Mouse (Mus musculus) ovary, postnatal 14 days (tissue): ENCODE measurements at regions not wholly inside any gene's neighbourhood (a gene's known extent, or its start where the extent isn't known, plus 50 kb on each side); places are given as distances from the start of the nearest gene placed in this dataset.

Experiments
- DNase-seq: peaks from one replicate; pipeline ENCODE4 v3.0.0; 2022; ENCODE audit warnings: low spot score

DNA sequence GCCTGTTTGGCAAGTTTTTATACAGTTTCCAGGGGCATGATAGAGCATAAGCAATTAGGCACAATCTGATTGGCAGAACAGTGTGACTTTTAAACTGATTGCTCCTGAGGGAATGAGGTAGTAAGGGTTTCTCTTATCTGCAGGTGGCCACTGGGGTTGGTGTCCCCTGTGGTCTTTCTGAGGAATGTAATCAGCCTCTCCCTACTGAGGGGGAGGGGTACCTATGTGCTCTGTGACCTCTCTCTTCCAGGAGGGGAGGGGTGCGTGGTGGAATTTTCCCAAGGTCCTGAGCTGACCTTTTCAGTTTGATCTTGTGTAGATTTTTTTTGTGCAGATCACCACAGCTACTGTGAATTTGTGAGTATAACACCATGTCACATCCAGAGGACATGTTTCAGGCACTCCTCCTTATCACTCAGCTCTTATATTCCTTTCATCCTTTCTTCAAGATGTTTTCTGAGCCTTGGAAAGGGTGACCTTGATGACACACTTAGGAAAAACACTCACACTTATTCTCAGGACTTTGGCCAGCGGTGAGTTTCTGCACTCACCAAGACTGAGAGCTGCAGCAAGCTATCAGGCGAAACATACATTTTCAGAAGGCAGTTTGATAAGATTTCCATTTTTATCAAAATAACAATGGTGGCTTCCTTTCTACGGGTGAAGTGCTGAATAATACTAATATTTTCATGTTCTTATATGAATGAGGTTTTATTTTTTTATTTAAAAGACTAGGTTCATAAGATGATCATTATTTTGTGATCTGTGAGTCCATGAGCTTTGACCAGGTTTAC is 238.7 kb upstream of the Mmadhc start:
- DNase-seq, result no peak

DNA sequence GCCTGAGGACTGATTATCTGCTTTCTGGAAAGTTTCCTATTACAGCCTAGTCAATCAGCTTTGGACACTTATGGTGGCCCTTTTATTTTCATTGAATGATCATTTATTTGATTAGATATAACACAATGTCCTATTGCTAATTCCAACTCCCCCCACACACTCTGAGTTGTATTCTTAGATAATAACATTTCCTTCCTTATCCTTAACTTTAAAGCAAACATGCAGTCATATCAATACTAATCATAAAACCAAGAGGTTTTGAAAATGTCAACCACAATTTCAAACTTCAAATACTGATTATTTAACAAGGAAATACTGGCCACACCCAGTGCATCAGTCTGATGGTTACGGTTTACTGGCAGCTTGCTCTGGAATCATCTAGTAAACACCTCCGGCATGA is 237.1 kb upstream of the Mmadhc start:
- DNase-seq, result no peak

DNA sequence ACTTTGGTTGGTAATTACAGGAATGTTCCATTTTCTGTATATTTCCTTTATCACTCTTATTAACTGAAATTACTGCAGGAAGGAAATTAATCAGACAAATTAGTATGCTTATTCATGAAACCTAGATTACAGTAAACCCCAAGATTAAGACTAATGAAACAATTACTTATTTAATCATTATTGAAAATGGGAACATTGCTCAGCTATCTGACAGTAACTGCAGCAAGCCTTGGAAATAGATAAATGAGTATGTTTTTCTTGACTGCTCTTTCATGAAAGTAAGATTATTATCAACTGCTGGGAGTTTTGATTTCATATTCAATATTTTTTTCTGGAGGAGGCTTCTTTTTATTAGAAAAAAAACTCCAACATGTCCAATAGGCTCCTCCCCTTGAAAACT is 230.8 kb upstream of the Mmadhc start:
- no peak for DNase-seq

DNA sequence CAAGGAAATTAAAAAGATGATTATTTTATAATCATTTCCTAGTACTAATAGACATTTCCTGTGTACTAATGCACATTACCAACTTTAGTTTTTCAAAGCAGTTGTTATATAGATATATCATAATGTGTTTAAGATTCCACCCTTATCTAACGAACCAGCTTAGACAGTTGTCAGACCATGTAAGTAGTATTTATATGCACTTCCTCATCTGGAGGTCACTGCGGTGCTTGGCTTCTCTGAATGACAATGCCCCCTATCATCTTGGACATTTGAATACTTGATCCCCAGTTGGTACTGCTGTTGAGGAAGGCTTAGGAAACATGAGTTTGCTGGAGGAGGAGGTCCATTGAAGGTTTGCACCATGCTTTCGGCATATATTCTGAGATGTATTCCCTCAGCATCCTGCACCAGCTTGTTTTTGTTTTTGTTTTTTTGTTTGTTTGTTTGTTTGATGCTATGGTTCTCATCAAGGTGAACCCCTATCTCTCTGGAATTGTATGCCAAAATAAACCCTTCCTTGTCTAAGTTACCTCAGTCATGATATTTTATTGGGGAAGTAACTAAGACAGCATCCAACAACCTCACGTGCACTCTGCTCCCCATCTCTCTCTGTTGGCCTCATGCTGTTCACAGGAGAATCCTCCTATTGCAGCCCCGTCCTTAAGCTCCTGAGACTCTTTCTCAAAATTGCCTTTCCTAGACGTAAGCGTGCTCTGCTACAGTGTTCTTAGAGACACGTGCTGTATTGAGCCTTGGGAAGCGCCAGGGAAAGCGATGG is 228.4 kb upstream of the Mmadhc start:
- no peak for DNase-seq

DNA sequence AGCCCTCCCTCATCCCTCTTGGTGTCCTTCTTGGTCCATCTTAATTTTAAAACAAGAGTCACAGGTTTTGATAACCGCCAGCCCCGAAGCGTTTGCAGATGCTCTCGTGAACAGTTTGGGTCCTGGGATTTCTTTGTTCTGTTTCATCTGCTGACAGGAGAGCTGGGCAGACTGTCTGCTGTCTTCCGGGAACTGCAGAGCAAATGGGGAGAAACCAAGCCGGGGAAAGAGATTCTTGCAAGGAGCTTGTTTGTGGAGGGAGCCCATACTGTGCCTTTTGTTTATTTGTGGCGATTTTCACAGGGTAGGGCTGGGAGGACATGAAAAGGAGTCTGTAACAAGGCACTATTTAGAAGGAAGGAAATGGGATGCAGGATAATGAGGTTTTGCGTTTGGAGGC is 223.6 kb upstream of the Mmadhc start:
- DNase-seq, result no peak

DNA sequence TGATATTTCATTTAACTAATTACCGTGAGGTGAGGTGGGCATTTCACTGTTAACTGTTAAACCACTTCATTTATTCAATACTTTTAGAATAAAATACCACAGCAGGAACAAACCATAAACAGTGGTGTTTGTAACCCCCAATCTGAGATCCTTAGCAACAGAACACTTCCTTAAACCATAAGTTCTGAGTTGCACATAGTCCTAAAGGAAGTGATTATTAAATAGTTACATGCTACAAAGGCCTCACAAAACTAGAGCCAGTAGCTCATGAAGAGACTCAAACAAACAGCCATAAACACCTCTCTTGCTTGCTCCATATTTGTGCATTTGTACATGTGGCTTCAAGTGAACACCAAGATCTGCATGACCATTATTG is 222.5 kb upstream of the Mmadhc start:
- DNase-seq, result no peak

DNA sequence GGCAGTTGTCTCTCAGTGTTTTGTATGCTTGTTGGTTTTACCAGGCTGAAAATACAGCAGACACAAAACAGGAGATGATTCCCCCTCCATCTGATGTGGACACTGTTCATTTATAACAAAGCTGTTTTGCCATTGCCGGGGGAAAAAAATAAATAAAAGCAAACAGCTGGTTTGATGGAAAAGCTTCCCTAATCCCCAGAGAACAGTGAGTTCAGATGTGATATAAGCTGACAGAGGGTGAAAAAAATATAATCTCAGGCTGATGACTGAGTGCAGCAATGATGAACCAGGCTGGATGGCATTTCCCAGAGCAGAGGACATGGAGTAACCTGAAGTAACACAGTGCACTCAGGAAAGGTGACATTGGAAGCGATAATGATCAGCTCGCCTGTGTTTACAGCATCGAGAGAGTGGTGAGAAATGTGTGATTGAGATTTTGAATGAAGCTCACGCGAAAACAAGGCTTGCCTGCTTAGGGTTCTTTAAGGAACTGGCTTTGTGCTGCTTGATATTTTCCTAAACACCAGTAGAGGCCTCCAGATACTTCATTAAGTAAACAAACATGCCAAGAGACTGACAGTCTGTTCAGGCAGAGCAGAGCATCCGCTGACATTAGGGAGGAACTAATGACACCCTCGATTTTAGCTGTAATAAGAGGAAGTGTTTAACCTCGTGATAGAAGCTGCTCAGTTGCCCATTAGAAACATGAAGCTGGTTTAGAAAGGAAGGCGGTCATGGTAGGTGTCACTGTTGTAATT is 221.9 kb upstream of the Mmadhc start:
- DNase-seq, result no peak

DNA sequence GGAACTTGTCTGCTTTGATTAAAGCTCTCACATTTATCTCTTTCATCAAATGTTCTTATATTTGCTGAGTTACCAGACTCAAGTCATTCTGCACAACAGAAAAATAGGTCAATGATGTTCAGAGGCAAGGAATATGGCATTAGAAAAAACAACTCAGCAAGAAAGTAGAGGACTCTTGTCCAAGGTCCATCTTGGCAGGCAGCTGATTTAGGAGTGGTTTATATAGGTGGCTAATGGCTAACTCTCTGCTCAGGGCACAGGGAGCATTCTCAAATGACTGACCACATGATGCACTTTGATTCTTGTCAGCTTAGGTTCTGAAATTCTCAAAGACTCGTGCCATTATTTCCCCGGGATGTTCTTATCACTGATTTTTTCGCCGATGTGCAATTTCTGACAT is 216.7 kb upstream of the Mmadhc start:
- DNase-seq, result no peak

DNA sequence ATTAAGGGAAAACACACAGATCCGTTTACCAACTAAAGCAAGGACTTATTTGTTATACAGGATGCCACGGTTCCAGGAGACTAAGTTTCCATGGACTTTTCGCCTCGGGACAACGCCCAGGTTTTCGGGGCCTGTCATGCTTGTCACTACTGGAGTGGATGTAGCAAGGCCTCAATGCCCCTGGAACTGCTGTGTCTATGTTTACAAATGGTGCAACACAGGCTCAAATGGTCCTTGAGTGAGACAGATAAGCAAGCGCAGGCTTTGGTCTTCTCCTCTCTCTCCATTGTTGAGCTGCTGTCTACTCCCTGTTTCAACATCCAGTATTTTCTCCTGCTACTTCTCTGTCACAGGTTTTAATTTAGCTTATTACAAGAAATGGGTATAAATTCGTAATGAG is 202.1 kb upstream of the Mmadhc start:
- DNase-seq, result no peak

DNA sequence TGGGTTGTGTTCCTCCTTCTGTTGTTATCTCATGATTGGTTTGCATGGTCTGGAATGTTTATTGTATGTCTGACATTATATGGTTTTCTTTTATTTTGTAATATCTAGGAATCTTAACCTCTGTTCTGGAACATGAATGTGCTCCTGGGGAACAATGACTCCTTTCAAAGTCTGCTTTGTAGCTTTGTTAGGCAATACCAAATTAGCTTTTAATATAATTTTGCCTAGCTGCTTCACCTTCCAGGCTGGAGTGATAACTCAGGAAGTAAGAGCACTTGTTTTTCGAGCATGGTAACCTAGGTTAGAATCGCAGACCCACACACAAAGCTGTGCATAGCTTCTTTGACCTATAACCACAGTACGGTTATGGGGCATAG is 199.4 kb upstream of the Mmadhc start:
- DNase-seq, result no peak

DNA sequence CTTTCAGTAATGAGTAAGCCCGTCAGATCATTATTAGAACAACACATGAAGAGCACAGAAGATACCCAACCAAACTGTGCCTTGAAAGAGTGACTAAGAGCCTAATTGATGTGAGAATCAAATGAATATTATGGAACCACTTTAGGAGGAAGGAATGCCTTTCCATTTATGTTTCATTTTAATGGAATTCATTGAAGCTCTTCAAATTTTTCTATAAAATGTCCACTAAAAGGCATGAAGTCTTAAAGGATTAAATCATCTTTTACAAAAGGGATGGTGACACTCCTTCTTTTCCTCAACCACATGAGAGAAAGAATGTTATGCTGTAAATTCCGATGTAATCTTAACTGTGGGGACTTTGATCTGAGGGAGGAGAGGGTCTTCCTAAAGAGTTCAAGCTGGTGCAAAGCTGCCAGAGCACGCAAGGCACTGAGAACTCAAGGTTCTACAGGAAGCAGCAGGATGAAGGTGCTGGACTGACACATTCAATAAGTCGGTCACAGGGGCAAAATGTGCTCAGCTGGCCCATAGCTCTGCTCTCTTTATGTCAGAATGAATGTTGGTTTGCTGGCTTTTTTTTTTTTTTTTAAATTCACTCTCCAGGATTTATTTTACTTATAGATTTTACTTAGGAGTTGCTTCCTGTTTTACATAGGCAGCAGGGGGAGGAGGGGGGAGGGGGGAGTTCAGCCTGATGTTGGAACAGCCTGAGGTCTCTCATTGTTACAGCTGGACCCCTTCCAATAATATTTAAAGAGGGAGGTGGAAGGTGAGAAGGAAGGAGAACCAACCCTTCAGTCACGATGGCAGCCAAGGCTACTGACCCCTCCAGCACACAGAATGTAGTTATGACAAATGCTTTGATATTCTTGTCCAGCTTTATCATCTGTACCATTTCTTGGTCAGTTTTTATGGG is 198.8 kb upstream of the Mmadhc start:
- no peak for DNase-seq

DNA sequence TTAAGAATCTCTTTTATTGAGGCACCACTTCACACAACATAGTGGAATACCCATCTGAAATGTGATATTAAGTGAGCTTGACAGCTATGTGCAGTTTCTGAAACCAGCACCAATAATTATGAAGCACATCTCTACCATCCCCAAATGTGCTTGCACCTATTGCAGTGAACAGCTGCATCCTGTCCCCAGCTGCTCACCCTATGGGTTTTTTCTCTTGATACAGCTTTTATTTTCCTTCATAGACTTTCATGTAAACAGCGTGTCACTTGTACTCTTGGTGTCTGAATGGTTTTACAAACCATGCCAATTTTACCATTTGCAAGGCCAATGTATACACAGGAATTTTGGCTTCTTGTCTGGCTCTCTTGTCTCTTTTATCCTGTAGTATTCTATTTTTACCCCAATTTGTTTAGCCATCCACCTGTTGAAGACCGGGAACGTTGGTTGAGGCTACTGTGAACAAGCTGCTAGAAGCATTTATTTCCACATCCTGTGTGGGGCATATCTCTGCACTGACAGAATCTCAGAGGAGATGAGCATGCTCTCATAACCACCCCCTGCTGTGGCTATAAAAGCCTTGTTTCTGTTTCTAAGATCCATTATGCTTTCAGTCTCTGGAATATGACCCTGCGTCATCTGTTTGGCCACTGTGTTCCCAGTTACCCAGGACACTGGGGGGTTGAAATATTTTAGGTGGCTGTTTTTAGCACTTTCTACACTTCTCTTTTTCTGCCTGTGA is 197.2 kb upstream of the Mmadhc start:
- no peak for DNase-seq

DNA sequence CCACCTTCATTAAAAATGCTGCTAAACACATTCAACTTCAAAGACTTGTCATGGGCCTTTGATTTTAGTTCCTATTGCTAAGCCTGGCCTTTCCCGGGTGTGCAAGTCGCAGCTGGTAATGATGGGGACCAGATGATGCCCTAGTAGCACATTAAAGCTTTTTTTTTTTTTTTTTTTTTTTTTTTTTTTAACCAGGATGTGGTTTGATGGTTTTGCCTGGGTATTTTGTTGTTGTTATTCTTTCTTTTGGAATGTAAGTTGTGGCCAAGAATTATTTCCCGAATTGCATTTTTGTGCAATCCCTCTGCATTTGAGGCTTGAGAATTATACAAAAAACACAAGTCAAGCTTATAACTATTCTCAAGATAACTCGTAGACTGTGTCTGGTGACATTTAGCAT is 167.2 kb upstream of the Mmadhc start:
- no peak for DNase-seq

DNA sequence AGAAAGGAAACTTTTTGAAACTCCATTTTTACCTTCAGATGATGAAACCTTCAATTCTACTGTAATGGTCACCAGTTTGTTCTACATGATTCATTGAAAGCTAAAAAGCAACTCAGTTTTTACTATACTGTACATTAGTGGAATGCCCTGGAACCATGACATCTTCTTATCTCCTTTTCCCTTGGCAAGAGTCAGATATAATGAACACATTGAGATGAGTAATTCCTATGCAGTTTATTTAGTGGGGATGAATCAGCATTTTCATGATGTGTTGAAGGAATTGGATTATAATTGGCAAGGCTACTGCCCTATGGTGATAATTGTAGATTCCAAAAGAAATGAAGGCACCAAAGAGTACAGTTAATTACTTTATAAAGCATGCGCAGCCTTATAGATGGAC is 165.8 kb upstream of the Mmadhc start:
- no peak for DNase-seq

DNA sequence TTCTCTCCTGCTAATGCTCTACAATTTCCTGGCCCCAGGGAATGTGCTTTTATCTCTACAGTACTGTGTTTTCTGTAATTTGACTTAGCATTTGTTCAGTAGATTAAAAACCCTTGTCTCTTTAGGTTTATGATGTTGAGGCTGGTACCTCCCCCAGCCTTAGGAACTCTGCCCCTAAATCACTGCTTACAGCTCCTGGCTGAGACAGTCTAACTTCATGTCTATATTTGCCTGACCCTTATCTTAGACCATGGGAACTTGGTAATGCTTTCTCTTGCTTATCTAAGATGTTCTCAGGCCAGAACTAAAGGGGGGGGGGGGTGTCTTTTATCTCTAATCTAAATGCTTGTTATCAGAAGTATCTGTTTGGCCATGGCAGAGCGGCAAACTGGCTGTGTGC is 160.1 kb upstream of the Mmadhc start:
- DNase-seq, result no peak

DNA sequence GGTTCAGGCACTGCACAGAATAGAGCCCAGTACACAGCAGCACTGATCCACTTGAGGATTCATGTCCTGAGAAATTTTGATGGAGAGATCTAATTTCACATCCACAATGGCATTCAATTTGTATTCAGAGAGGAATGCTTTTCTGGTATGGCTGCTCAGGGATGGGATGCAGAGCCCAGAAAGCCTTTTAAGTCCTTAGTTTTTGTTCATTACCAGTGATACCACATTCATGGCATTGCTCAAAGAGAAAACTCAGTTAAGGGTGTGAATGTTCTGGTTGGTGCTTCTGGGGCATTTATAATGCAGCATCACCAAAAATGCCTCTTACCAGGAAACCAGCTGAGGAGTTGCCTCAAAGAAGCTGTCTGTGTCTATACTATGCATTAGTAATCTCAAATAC is 151.5 kb upstream of the Mmadhc start:
- no peak for DNase-seq

DNA sequence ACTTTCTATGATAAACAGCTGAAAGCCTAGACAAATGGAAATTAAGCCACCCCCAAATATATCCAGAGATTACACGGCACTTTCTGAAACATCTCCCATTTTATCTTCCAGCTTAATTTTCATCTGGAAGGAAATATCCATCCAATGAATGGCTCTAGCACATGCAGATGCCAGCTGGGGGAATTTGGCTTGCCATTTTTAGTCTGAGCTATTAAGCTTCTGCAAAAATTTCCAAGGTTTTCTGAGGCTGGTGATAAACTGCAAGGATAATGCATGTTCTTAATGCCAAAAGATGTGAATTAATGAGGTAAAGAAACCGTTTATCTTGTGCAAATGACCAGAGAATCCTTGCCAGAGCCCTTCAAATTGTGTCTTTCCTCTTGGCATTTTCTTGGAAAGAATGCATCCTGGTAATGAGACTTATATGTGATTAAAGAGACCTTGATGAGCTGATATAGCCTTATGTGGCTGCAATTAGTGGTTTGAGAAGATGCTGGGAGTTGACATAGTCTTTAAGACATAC is 149.4 kb upstream of the Mmadhc start:
- no peak for DNase-seq

DNA sequence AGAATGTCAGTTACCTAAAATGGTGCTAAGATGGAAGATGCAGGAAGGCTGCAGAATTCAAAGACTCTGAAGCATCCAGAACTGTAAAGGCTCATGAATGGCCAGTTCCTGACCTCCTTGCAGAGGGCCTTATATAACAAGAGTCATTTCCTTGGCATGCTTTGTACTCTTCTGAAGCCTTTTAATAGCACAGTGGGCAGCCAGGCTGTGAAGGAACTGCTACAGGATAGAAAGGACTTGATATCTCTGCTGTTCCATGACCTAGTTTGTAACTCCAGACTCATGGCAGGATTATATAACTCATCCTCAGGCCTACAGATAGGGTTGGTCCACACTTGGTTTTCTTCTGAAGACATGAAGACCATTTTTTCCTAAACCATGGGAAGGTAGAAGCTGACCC is 143.7 kb upstream of the Mmadhc start:
- DNase-seq, result no peak

DNA sequence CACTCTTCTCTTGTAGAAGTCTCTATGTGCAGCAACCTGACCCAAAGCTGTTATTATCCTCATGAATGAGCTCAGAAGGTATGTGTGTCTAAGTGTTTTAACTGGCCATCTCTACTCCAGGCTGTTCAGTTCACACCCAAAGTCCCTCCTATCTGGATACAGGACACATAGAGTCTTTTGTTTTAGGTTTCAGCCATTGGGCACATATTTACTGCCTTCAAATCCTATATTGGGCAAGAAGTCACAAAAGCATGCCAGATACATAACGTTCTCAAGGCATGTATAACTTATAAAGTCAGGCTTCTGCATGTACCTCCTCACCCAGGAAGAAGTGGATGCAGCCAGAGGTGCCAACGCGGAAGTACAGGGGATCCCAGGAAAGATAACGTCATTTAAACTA is 136.6 kb upstream of the Mmadhc start:
- DNase-seq, result no peak

DNA sequence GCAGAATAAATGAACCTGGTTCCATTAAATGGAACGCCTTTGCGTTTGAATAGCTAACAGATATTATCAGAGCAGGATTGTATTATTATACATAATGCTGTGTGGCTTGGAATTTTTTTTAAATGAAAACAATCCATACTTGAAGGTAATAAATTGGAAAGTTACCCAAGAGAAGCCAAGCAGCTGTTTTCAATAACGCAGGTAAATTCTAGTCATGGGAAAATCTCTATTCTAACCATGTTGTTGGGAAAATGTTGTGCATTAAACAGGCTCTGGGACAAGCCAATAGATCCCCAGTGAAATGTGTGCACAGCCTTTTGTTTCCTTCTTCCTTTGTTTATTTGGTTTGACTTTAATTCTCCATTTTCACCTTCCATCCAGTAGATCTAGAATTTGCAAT is 128.6 kb upstream of the Mmadhc start:
- no peak for DNase-seq

DNA sequence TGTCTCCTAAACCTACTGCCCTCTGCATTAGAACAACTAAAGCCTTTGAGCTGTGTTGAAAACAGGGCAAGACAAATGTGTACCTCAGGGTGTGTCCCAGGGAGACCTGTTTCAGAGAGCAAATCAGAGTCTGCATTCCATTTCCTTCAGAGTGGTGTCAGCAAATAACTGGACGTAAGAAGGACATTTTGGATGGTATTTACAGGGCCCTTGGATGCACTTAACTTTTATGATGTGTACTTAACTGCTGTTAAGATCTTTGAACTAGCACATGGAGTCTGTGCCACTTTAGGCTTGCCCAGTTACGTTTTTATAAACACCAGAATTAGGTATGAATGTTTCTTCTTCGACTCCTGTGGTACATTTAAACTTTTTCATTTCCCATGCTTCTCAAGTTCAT is 123.0 kb upstream of the Mmadhc start:
- no peak for DNase-seq
